Mouse (Mus musculus): ENCODE results near the gene Adgre1. TPM values are rescaled to one million over a fixed set of nuclear protein-coding genes. Genes with fewer than 3 reads are reported as not detected.

Adgre1 gene
- polyA plus RNA-seq, 1 experiment, result 5.0 TPM

DNA sequence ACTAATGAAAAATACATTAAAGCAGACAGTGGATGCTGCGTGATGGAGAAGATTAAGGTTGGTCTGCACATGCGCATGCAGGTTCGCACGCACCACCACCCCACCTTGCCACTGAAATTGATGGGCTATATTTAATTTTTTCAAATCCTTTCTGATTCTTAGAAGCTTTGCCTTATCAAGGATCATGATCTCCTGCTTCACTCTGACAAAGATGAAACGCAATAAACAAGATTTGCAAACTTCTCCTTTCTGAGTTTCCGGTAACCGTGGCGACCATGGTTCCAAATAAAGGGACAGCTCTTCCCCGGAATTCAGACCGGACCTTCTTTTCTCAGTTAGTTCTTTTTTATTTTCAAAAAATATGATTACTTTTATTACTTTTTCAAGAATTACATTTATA, 20.5 kb upstream of the Adgre1 start:
- no peaks in the 10 kb centered on the region for H3K4me1 ChIP-seq (ENCODE audit: control insufficient read depth, insufficient read depth, low read length)
- no peak overlapping the region for H3K27ac ChIP-seq (ENCODE audit: insufficient read depth, low read length)
- TF ChIP-seq POLR2A (IDR thresholded peaks at IDR 0.05; ENCODE audit: extremely low read depth, insufficient read depth, low read length) (no peak), CTCF (IDR thresholded peaks at IDR 0.05; ENCODE audit: extremely low read depth, insufficient read depth, low read length) (no peak)
- H3K4me3 ChIP-seq (ENCODE audit: insufficient read depth, low read length), result no peak overlapping the region

DNA sequence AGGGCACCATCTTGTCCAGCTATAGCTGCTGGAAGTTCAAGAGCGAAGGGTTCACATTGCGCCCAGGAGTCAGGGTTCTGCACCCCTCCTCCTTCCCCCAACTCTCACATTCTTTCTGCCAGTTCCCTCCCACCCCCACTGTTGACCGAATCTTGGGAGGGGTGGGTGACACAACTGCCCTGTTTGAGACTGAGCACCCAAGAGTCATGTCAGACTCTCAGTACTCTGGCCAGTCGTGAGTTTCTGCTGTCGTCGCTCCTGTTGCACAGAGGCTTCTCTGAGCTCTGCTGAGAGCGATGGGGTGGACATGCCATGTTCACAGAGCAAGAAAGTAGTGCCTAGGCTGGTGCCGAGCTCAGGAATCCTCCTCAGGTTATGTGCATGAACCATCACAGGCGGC, 19.2 kb upstream of the Adgre1 start:
- H3K27ac ChIP-seq (ENCODE audit: insufficient read depth, low read length), result no peak overlapping the region
- TF ChIP-seq CTCF (IDR thresholded peaks at IDR 0.05; ENCODE audit: extremely low read depth, insufficient read depth, low read length), result no peak
- no peak for TF ChIP-seq POLR2A (IDR thresholded peaks at IDR 0.05; ENCODE audit: extremely low read depth, insufficient read depth, low read length)
- H3K4me3 ChIP-seq (ENCODE audit: insufficient read depth, low read length), result no peak overlapping the region
- no peaks in the 10 kb centered on the region for H3K4me1 ChIP-seq (ENCODE audit: control insufficient read depth, insufficient read depth, low read length)

DNA sequence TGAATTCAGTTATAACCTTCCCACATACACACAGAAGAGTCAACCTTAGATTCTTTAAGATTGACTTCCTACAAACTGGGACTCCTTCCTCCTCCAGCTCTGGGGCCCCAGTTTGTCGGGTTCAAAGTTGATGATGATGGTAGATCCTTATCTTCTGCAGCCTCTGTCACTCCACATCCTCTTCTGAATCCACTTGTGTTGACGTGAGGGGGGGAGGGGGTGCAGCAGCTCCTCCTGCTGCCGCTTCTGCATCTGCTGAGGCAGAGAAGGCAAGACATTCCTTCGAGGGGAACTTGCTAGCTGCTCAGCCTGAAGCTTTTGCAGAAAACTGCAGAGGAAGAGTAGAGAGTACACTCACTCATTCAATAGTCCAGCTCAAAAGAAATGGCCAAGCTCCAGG, 16.9 kb upstream of the Adgre1 start:
- TF ChIP-seq POLR2A (IDR thresholded peaks at IDR 0.05; ENCODE audit: extremely low read depth, insufficient read depth, low read length), result no peak
- TF ChIP-seq CTCF (IDR thresholded peaks at IDR 0.05; ENCODE audit: extremely low read depth, insufficient read depth, low read length), result no peak
- Histone ChIP-seq H3K4me1 (ENCODE audit: control insufficient read depth, insufficient read depth, low read length) (no peaks in the 10 kb centered on the region), H3K4me3 (ENCODE audit: insufficient read depth, low read length) (no peak overlapping the region), H3K27ac (ENCODE audit: insufficient read depth, low read length) (no peak overlapping the region)

DNA sequence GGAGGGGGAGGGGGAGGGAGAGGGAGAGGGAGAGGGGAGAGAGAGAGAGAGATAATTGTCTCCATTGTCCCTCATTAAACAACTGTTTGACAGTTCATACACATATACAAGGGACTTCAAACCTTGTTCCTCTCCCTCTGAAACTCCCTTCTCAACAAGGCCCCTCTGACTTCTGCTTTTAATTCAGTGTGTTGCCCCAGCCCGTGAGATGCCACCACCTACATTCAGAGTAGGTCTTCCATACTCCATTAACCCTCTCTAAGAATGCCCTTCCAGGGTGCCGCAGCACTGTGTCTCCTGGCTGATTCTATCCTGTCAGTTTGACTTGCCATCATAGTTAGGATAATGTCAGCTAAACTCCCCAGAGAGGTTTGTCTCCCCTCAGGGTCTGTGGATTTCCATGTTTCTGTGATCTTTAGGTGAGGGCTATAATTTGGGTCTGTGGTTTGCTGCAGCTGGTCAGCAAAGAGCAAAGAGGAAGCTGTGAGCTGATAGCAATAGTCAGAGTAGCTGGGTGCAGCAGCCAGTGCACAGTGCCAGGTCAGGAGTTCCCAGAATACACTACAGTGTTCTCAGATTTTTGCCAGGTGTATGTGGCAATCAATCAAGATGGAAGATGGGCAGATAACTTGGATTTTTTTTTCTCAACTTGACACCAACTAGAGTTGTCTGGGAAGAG, 14.3 kb upstream of the Adgre1 start:
- TF ChIP-seq CTCF (IDR thresholded peaks at IDR 0.05; ENCODE audit: extremely low read depth, insufficient read depth, low read length) (no peak), POLR2A (IDR thresholded peaks at IDR 0.05; ENCODE audit: extremely low read depth, insufficient read depth, low read length) (no peak)

DNA sequence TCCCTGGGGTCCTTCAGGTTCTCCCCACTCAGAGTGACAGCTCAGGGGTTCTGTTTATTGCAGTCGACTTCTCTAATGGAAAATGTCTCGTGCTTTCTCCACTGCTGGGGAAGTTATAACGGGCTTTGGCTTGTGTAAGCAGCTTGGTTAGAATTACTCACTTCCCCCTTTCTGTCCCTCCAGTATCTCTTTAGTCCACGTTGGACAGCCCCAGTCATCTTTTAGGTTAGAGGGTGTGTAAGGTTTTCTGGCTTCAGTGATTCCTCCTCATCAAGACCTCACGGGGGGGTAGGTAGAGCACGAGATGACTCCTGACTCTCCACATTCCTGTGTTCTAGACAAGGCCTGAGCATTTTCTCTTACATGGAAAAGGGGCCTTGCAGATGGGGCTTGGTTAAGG, 11.5 kb upstream of the Adgre1 start:
- no peak for TF ChIP-seq CTCF (IDR thresholded peaks at IDR 0.05; ENCODE audit: extremely low read depth, insufficient read depth, low read length)
- no peak for TF ChIP-seq POLR2A (IDR thresholded peaks at IDR 0.05; ENCODE audit: extremely low read depth, insufficient read depth, low read length)

More for the DNA sequence above, 14.3 kb upstream of the Adgre1 start:
- Histone ChIP-seq H3K27ac (ENCODE audit: insufficient read depth, low read length) (no peak overlapping the region), H3K4me3 (ENCODE audit: insufficient read depth, low read length) (no peak overlapping the region), H3K4me1 (ENCODE audit: control insufficient read depth, insufficient read depth, low read length) (no peaks in the 10 kb centered on the region)

DNA sequence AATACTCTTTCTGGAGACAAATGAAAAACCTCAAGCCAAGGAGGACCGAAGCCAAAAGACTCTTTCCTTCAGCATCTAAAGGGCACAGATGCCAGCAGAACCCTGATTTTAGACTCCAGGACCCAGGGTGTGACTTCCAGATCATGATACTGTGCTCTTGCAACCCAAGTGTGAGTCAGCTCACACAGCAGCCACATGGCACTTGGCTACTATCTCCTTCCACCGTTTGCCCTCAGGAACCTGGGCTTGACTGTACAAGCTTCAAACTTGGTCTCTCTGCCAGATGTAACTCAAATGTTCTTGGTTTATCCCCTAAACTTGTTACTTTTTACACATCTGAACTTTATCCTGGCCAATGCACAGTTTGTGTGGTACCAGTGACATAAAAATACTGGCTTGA, 10.7 kb upstream of the Adgre1 start:
- no peak overlapping the region for H3K4me3 ChIP-seq (ENCODE audit: insufficient read depth, low read length)
- no peak overlapping the region; the same call in 1 of the 2 replicates for H3K27ac ChIP-seq (ENCODE audit: insufficient read depth, low read length)
- H3K4me1 ChIP-seq (ENCODE audit: control insufficient read depth, insufficient read depth, low read length), result no peaks in the 10 kb centered on the region
- no peak for TF ChIP-seq CTCF (IDR thresholded peaks at IDR 0.05; ENCODE audit: extremely low read depth, insufficient read depth, low read length)
- no peak for TF ChIP-seq POLR2A (IDR thresholded peaks at IDR 0.05; ENCODE audit: extremely low read depth, insufficient read depth, low read length)

More for the DNA sequence above, 11.5 kb upstream of the Adgre1 start:
- Histone ChIP-seq H3K4me1 (ENCODE audit: control insufficient read depth, insufficient read depth, low read length) (no peaks in the 10 kb centered on the region), H3K4me3 (ENCODE audit: insufficient read depth, low read length) (no peak overlapping the region), H3K27ac (ENCODE audit: insufficient read depth, low read length) (no peak overlapping the region; the same call in 1 of the 2 replicates)

DNA sequence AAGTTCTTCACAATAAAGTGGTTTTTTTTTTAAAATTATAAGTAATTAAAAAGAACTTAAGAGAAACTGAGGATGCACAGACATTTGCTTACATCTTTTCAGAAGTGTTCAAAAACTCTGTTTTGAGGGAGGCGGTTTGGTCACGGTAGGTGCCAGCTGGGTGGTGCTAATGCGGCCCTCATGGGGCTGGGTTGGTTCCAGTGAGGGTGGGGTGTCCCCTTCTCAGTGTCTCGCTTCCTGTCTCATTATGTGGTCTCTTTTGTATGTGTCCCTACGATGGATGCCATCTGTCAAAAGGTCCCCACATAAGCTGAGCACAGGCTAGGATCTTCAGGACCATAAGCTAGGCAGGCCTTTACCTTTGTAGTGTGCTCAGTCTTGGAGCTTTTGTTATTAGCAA, 9.4 kb upstream of the Adgre1 start:
- Histone ChIP-seq H3K4me1 (ENCODE audit: control insufficient read depth, insufficient read depth, low read length) (no peaks in the 10 kb centered on the region), H3K4me3 (ENCODE audit: insufficient read depth, low read length) (no peak overlapping the region), H3K27ac (ENCODE audit: insufficient read depth, low read length) (no peak overlapping the region)
- TF ChIP-seq CTCF (IDR thresholded peaks at IDR 0.05; ENCODE audit: extremely low read depth, insufficient read depth, low read length), result no peak
- TF ChIP-seq POLR2A (IDR thresholded peaks at IDR 0.05; ENCODE audit: extremely low read depth, insufficient read depth, low read length), result no peak

DNA sequence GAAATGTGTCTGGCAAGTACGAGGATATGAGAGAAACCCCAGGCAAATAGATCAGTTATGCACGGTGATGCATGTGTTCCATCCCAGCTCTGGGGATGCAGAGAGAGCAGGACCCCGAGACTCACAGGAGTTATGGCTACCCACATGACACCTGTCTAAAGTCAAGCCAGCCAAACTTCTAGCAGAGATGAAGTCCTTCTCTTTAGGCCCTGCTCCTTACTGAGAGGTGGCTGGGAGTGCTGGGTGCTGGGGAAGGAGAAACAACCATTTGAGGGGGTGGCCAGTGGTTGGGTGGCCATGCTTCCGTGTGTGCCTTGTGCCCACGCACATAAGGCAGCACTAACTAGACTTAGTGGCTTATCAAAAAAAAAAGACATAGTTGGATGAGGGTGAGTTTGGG, 8.3 kb upstream of the Adgre1 start:
- Histone ChIP-seq H3K4me1 (ENCODE audit: control insufficient read depth, insufficient read depth, low read length) (no peaks in the 10 kb centered on the region), H3K27ac (ENCODE audit: insufficient read depth, low read length) (no peak overlapping the region), H3K4me3 (ENCODE audit: insufficient read depth, low read length) (no peak overlapping the region)
- no peak for TF ChIP-seq POLR2A (IDR thresholded peaks at IDR 0.05; ENCODE audit: extremely low read depth, insufficient read depth, low read length)
- TF ChIP-seq CTCF (IDR thresholded peaks at IDR 0.05; ENCODE audit: extremely low read depth, insufficient read depth, low read length), result no peak

DNA sequence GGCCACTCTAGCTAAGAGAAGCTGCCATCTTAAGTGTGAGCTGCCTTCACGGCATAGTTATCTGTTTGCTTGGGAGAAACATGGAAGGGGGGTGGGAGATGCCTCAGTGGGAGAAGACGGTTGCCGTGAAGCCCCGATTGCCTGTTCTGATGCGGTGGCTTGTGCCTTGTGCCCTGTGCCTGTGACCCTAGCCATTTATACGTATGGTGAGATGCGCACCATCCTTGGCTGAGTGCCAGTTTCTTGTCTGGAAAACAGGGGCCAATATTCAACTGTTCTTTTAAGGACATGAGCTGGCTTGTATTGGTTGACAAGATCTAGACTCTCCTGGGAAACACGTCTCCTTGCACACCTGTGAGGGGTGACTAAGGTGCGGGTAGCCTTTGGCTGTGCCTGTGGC, 7.4 kb upstream of the Adgre1 start:
- TF ChIP-seq POLR2A (IDR thresholded peaks at IDR 0.05; ENCODE audit: extremely low read depth, insufficient read depth, low read length) (no peak), CTCF (IDR thresholded peaks at IDR 0.05; ENCODE audit: extremely low read depth, insufficient read depth, low read length) (no peak)
- Histone ChIP-seq H3K27ac (ENCODE audit: insufficient read depth, low read length) (no peak overlapping the region), H3K4me3 (ENCODE audit: insufficient read depth, low read length) (no peak overlapping the region), H3K4me1 (ENCODE audit: control insufficient read depth, insufficient read depth, low read length) (no peaks in the 10 kb centered on the region)

DNA sequence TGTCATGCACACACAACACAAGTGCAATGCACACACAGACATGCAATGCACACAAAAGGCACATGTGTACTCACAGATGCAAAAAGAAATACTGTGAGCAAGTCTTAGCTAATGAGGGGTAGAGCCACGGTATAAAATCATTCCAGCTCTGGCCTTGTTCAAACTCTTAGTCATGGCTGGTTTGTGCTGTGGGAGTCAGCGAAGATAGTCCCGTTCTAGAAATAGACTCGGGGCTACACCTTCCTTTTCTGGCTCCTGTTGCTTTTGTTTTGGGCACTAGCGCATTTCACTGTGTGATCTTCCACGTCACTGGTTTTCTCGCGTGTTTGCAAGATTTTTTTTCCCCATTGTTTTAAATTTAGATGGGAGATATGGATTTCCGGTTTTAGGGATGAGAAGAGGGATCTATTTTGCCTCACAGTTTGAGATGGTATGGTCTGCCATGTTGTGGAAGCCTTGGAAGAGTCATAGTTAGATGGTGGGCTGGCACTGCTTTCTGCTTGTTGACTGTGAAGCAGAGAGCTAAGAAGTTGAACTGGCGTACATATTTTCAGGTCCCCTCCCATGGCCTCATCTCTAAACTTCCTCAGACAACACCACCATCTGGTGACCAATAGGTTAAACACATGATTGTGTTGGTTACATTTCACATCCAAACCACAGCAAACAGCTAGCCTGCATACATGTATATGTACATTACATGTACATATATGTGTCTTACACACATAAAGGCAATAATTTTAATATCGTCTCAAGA, 1.2 kb downstream of the Adgre1 start:
- no peak for TF ChIP-seq CTCF (IDR thresholded peaks at IDR 0.05; ENCODE audit: extremely low read depth, insufficient read depth, low read length)
- no peak for TF ChIP-seq POLR2A (IDR thresholded peaks at IDR 0.05; ENCODE audit: extremely low read depth, insufficient read depth, low read length)
- no peak overlapping the region; the same call in 1 of the 2 replicates for H3K4me3 ChIP-seq (ENCODE audit: insufficient read depth, low read length)
- H3K4me1 ChIP-seq (ENCODE audit: control insufficient read depth, insufficient read depth, low read length), result peaks cover 2% of the 10 kb centered on the region; the same call in 1 of the 2 replicates
- H3K27ac ChIP-seq (ENCODE audit: insufficient read depth, low read length), result no peak overlapping the region

Other genes with a start within 250 kb of the Adgre1 start
- gene Cd70, start 208.9 kb upstream of the Adgre1 start, polyA plus RNA-seq (2012; rRNA removed), result 0.25 and 0.29 TPM in 2 replicates
- gene Tnfsf14, start 164.5 kb upstream of the Adgre1 start, polyA plus RNA-seq (2012; rRNA removed), result 0.08 TPM in 1 of 2 replicates, not detected in the other
- gene C3, start 130.6 kb upstream of the Adgre1 start, polyA plus RNA-seq (2012; rRNA removed), result 0.17 and 0.32 TPM in 2 replicates
- 28.8 and 29.7 TPM in 2 replicates for gene Gpr108, start 110.2 kb upstream of the Adgre1 start, polyA plus RNA-seq (2012; rRNA removed)
- gene Trip10, start 109.2 kb upstream of the Adgre1 start, polyA plus RNA-seq (2012; rRNA removed), result 10.1 and 11.2 TPM in 2 replicates
- 3.6 TPM in 2 replicates for gene Vav1, start 79.6 kb upstream of the Adgre1 start, polyA plus RNA-seq (2012; rRNA removed)
- gene Vmn2r120, start 186.8 kb downstream of the Adgre1 start, polyA plus RNA-seq (2012; rRNA removed), result not detected in 2 replicates

All from cortical plate, adult 2 months (tissue).